Mouse (Mus musculus) kidney, postnatal 10 days (tissue): ENCODE data around the gene Lpcat3.
A peak's percentile ranks its signal among the peaks of the same experiment; 100 is the strongest.

Experiments used
- DNase-seq: peaks from one replicate; pipeline ENCODE4 v3.0.0; 2021; ENCODE audit warnings: mixed read lengths

Lpcat3 gene

GRCm38 (mm10) chr6:124740211-124740887 is 77.5 kb downstream of the Lpcat3 start:
- DNase-seq, result peak; percentile 70

DNA sequence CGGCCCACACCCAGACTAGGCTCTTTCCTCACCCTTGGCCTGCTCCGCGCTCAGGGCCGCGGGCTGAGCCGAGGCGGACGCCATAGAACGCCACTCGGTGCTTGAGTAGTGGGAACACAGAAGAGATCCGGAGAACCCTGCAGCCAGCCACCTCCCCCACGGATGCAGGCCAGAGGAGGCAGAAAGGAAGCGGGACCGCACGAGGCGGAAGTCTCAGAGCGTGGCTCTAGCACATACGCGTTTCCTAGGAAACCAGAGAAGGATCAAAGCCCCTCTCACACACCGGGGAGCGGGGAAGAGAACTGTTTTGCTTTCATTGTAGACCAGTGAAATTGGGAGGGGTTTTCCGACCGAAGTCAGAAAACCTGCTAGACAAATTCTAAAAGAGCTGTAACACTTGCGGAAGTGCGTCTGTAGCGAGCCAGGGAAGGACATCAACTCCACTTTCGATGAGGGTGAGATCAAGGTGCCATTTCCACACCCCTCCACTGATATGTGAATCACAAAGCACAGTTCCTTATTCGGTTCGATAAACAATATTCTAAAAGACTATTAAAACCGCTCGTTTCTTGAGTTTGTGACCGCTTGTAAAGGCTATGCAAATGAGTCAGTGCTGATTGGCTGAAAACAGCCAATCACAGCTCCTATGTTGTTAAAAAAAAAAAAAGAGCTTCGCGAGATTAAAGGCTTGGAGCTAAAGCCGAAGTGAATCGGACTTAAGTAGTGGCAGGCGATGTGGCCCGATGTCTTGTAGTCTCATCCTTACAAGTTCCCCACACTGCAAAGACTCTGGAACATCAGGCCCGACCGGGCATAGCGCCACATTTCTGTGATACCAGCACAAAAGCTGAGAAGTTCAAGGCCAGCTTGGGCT is 78.3 kb downstream of the Lpcat3 start, which contains the start of gene Grcc10:
Grcc10 (minus strand) TSS at position 487 of the 874 bp plus-strand sequence.
- peak; percentile 92 for DNase-seq

- no peak for DNase-seq
Observed at GRCm38 (mm10) chr6:124741842-124742241, 79.0 kb downstream of the Lpcat3 start.

DNA sequence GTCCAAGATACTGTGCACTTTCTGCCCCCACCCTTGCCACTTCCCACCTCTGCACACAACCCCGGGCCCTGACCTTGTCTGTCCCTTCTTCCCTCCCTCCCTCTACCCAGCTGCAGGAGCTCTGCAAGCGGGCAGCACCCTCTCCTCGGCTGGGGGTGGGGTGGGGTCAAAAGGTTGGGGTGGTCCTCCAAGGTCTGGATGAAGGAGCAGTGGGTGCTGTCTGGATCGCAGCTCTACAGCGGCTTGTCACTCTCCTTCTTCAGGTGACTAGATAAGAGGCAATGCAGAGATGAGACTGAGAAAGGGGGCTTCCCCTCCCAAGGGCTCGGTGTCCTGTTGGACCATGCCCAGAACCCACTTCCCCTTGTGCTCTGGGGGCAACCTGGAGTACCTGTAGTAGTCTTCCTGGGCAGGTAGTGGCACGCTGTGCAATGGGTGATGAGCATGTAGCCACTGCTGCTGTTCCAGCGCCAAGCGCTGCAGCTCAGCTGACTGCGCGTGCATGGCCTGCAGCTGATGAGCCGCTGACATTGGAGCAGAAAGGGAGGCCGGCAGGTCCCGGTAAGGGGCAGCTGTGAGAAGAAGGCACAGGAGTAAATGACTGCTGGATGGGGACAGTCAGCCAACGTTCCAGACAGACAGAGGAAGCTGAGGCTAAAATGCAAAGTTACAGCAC is 80.2 kb downstream of the Lpcat3 start:
- DNase-seq, result peak; percentile 43

DNA sequence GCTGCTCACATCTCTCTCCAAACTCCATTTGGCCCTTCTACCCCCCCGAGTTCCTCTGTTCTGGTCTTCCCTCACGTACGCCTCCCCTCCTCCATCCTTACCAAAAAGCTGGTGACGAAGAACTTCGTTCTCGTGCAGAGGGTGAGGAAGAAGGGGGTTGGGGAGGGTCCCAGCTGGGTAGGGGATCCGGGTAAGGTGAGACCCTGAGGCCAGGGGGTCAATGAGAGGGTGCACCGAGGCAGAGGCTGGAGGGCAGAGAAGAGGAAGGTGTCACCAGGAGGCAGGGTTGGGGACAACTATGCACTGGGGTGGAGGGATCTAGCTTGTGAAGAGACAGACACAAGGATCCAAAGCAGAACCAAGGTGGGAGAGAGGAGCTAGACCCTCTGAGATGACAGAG is 80.8 kb downstream of the Lpcat3 start:
- no peak for DNase-seq

DNA sequence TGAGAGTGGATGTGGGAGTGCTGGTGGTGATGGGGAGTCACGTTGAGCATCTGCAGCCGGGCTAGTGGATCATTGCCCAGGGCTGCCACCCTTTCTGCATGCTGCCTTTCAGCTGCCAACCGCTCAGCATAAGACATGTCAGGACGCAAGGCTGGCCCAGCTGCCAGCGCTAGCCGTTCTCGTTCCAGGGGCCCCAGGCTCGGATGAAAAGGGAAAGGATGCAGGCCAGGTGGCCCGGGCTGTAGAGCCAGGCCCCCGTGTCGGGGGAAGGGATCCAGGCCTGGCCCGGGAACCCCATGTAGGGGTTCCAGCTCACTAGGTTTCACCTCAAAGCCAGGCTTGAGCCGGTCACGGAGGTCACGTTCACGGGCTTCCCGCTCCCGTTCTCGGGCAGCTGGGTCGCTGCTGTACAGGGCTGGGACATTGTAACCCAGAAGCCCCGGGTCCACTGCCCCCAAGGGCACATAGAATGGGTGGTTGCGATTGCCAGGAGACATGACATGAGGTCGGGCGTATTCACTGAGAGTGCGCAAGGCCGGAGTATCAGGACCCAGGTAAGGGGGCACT is 82.0 kb downstream of the Lpcat3 start:
- peak; percentile 56 for DNase-seq

- DNase-seq, result peak; percentile 95
Observed at GRCm38 (mm10) chr6:124745490-124746295, 82.9 kb downstream of the Lpcat3 start.

GRCm38 (mm10) chr6:124746296-124746605 is 83.4 kb downstream of the Lpcat3 start:
- no peak for DNase-seq

DNA sequence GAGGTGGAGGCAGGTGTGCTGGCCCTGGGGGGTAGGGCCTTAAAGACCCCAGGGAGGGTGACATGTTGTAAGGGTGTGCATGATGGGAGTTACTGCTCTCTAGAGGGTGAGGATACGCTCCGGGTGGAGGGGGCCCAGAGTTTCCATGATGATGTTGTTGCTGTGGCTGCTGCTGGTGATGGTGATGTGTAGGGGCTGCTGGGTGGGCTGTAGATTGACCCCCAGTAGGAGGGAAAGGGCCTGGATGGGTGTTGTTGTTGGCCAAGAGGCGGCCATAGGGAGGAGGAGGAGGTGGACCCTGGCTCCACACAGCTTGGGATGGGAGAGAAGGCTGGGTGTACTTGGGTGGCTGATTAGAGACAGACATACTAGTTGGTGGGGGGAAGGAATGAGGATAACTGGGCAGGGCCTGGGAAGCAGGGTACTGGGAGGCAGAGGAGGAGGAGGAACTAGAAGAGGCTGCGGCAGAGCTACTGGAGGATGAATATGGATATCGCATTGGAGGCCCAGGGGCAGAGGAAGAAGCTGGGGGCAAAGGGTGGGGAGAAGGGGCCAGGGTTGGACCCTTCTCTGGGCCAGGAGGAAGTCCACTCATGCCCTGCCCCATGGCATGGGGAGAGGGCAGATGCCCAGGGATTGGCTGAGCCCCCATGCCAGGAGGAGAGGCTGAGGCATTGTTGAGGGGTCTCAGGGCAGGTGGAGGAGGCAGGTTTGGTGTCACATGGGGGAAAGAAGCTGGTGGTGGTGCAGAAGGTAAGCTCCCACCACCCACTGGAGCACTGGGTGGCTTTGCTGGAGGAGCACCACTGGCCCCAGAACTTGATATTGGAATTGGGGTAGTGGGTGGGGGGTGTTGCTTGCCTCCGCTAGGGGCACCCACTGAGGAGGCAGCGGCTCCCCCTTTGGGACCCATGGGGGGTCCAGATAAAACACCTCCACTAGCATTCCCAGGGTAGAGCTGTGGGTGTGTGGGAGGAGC is 84.1 kb downstream of the Lpcat3 start:
- no peak for DNase-seq

DNA sequence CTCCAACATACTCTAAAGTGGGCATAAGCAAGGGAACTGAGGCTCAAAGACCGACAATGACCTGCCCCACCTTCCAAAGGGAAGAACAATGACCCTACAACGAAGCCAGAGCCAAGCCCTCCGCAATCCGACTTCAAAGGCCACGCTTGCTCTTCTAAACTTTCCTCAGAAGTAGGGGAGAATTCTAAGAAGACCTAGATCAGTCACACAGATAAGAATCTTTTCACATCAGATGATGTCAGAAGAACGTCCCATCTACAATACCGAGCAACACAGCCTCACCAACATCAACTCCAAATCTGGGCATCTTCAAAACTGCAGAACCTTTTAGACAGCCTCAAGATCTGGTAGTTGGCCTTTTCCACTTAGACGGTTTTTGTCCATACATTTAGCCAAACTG is 87.6 kb downstream of the Lpcat3 start:
- DNase-seq, result no peak

- no peak for DNase-seq
Observed at GRCm38 (mm10) chr6:124753861-124754260, 91.0 kb downstream of the Lpcat3 start.
